Comparison of ENCODE assay signal across 8 mouse cellular contexts in genomic region chr10:20954221-20954620, GRCm38 (mm10). TPM values are rescaled to one million over a fixed set of nuclear protein-coding genes. Genes with fewer than 3 reads are reported as not detected.
A peak's percentile ranks its signal among the peaks of the same experiment; 100 is the strongest.
DNase-seq lines count a peak whose midpoint lies in the region; ATAC-seq and TF ChIP-seq lines count a peak whose summit lies in the region.

No protein-coding gene starts in this region.

- no peak for TF ChIP-seq POLR2A in lung, adult 2 months (IDR thresholded peaks at IDR 0.05; ENCODE audit: borderline replicate concordance, extremely low read depth, low read depth, low read length)

- no peaks in the 10 kb centered on the region for H3K36me3 ChIP-seq in embryonic facial prominence, embryonic 12.5 days

- 0 out of 2 replicates have a peak overlapping the region, but pooled peaks have one; percentile 24 for H3K9ac ChIP-seq in embryonic facial prominence, embryonic 12.5 days

- H3K4me3 ChIP-seq in embryonic facial prominence, embryonic 12.5 days: peak overlapping the region; percentile 38
- H3K4me3 ChIP-seq in lung, adult 2 months (replicated peaks; ENCODE audit: extremely low read depth, low read depth, low read length): no peak overlapping the region

- peak overlapping the region; percentile 59 for H3K4me2 ChIP-seq in embryonic facial prominence, embryonic 12.5 days (replicated peaks)

- H3K27ac ChIP-seq in embryonic facial prominence, embryonic 12.5 days: no peak overlapping the region

- no peaks in the 10 kb centered on the region for H3K4me1 ChIP-seq in embryonic facial prominence, embryonic 12.5 days
- no peaks in the 10 kb centered on the region for H3K4me1 ChIP-seq in lung, adult 2 months (ENCODE audit: control insufficient read depth, insufficient read depth, low read length)

- no peak for TF ChIP-seq CTCF in lung, adult 2 months (IDR thresholded peaks at IDR 0.05; ENCODE audit: insufficient read depth, low read length)

- H3K27me3 ChIP-seq in embryonic facial prominence, embryonic 12.5 days: no peaks in the 10 kb centered on the region

- peak; percentile 78 for DNase-seq in adrenal gland, postnatal 14 days
- DNase-seq in heart, postnatal 10 days: peak; percentile 28 to 55
- DNase-seq in kidney, postnatal 4 days: peak; percentile 73 to 86
- peak; percentile 28 for DNase-seq in lung, adult 2 months
- peak; percentile 77 for DNase-seq in retina, adult 2 months (ENCODE audit: low read depth, low spot score)
- peak; percentile 79 for DNase-seq in thymus, postnatal 14 days

- no peaks in the 10 kb centered on the region for H3K9me3 ChIP-seq in embryonic facial prominence, embryonic 12.5 days

- intact Hi-C loops in heart, postnatal 10 days (cut with DNase I): no loop called here

- 43% methylated on average over 26 of the region's 26 CpGs for WGBS in embryonic facial prominence, embryonic 12.5 days
- 46% methylated on average over 26 of the region's 26 CpGs for WGBS in lung, adult 2 months

- peak; percentile 36 for ATAC-seq in CD4-positive, CD25-positive, alpha-beta regulatory T cell, adult 4 months
- no peak for ATAC-seq in embryonic facial prominence, embryonic 12.5 days (ENCODE audit: insufficient number of reproducible peaks, insufficient read depth, low FRiP score, low TSS enrichment)

RNA-seq across cellular contexts. Expression of gene Ahi1, which starts 1.9 kb away (rescaled TPM):
- polyA plus RNA-seq in CD4-positive, CD25-positive, alpha-beta regulatory T cell, adult 4 months (2017; shearing (Covaris generic)): 1 to 10 TPM; 9.1 to 9.4 TPM
- total RNA-seq in adrenal gland, postnatal 14 days (2021): 32.6 and 32.9 TPM in 2 replicates
- 12.4 and 15.1 TPM in 2 replicates for polyA plus RNA-seq in embryonic facial prominence, embryonic 12.5 days (2016; fragmentation: Nextera tagmentation; extraction: Ambion mirVana)
- total RNA-seq in heart, postnatal 10 days (2021): 1 to 10 TPM; 2.6 to 3.0 TPM
- 2.6 and 3.6 TPM in 2 replicates for polyA plus RNA-seq in lung, adult 2 months (2012; rRNA removed)

Comparison
In these comparisons a context has a peak if more than half of its experiments do, and no peak if none do; other contexts are left out.
1. DNase-seq: peak in every context shown above with its lines; median percentile 80 in kidney, postnatal 4 days; 79 in thymus, postnatal 14 days; 78 in adrenal gland, postnatal 14 days; 77 in retina, adult 2 months; 42 in heart, postnatal 10 days; 28 in lung, adult 2 months.